Mouse (Mus musculus) thymus, postnatal 14 days (tissue): ENCODE results near the gene Calm3.
A peak's percentile ranks its signal among the peaks of the same experiment; 100 is the strongest.

Experiments
- DNase-seq: peaks from one replicate; pipeline ENCODE4 v3.0.0; 2021

Calm3 gene

GRCm38 (mm10) chr7:16885905-16886304, 38.0 kb downstream of the Calm3 start:
- no peak for DNase-seq

- no peak for DNase-seq
Measured at GRCm38 (mm10) chr7:16885271-16885776, 38.6 kb downstream of the Calm3 start.

GRCm38 (mm10) chr7:16884334-16884733, 39.6 kb downstream of the Calm3 start:
- no peak for DNase-seq

GRCm38 (mm10) chr7:16883162-16883561, 40.8 kb downstream of the Calm3 start:
- no peak for DNase-seq

- no peak for DNase-seq
Measured at GRCm38 (mm10) chr7:16880615-16881014, 43.3 kb downstream of the Calm3 start.

GRCm38 (mm10) chr7:16879796-16880547, 43.9 kb downstream of the Calm3 start:
- DNase-seq: no peak

- DNase-seq: no peak
Measured at GRCm38 (mm10) chr7:16877717-16878116, 46.2 kb downstream of the Calm3 start.

- DNase-seq: peak; percentile 42
Measured at GRCm38 (mm10) chr7:16876608-16877007, 47.3 kb downstream of the Calm3 start.

- no peak for DNase-seq
Measured at GRCm38 (mm10) chr7:16876006-16876405, 47.9 kb downstream of the Calm3 start.

- no peak for DNase-seq
Measured at GRCm38 (mm10) chr7:16875326-16875725, 48.6 kb downstream of the Calm3 start.

- no peak for DNase-seq
Measured at GRCm38 (mm10) chr7:16875310-16875325, 48.8 kb downstream of the Calm3 start, which contains the start of gene Dact3. Gene Dact3 (plus strand): TSS chr7:16875317.

GRCm38 (mm10) chr7:16874756-16875309, 49.1 kb downstream of the Calm3 start:
- DNase-seq: peak; percentile 98

- peak; percentile 83 for DNase-seq
Measured at GRCm38 (mm10) chr7:16874190-16874589, 49.7 kb downstream of the Calm3 start.

GRCm38 (mm10) chr7:16873392-16873791, 50.5 kb downstream of the Calm3 start:
- no peak for DNase-seq

- DNase-seq: no peak
Measured at GRCm38 (mm10) chr7:16872478-16872877, 51.4 kb downstream of the Calm3 start.

GRCm38 (mm10) chr7:16871600-16871999, 52.3 kb downstream of the Calm3 start:
- no peak for DNase-seq

- no peak for DNase-seq
Measured at GRCm38 (mm10) chr7:16869497-16869896, 54.4 kb downstream of the Calm3 start.

GRCm38 (mm10) chr7:16867488-16867887, 56.4 kb downstream of the Calm3 start:
- DNase-seq: no peak
